Mouse (Mus musculus): ENCODE measurements around the gene Hrh1. TPM values are rescaled to one million over a fixed set of nuclear protein-coding genes. Genes with fewer than 3 reads are reported as not detected.

Gene Hrh1
- polyA plus RNA-seq, 1 experiment from 2014 or later = 0.07 TPM

DNA sequence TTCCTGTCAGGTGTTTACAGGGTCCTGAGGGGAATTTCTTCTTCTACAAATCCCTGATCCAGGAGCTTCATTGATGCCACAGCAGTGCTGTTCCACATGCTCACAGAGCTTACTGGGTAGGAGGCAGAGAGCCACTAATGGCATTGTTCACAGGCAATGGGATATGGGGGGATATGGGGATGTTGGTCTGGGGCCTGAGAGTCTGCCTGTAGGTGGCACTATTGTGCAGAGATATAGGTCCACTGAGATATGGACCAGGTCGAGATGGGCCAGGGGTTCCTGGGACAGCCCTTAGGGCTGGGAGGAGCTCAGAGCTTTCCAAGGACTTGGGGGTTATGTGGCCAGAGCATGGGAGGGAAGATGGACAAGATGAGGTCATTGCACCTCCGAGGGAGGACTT lies 42.6 kb downstream of the Hrh1 start:
- Histone ChIP-seq H3K9ac (ENCODE audit: low read length) (no peak overlapping the region), H3K4me3 (ENCODE audit: low read depth, low read length) (no peak overlapping the region), H3K4me2 (no peak overlapping the region), H3K4me1 (ENCODE audit: control insufficient read depth, insufficient read depth, low read length) (no peaks in the 10 kb centered on the region), H3K27ac (ENCODE audit: low read depth, low read length) (no peak overlapping the region), H3K36me3 (ENCODE audit: control insufficient read depth, insufficient read depth, low read length) (no peaks in the 10 kb centered on the region), H3K27me3 (ENCODE audit: control insufficient read depth, insufficient read depth, low read length) (no peaks in the 10 kb centered on the region), H3K9me3 (ENCODE audit: control insufficient read depth, low read length) (no peaks in the 10 kb centered on the region)
- ATAC-seq (ENCODE audit: low FRiP score) (no peak), DNase-seq (ENCODE audit: low spot score, missing footprints) (no peak)
- WGBS = 81% methylated on average over 2 of the region's 2 CpGs

DNA sequence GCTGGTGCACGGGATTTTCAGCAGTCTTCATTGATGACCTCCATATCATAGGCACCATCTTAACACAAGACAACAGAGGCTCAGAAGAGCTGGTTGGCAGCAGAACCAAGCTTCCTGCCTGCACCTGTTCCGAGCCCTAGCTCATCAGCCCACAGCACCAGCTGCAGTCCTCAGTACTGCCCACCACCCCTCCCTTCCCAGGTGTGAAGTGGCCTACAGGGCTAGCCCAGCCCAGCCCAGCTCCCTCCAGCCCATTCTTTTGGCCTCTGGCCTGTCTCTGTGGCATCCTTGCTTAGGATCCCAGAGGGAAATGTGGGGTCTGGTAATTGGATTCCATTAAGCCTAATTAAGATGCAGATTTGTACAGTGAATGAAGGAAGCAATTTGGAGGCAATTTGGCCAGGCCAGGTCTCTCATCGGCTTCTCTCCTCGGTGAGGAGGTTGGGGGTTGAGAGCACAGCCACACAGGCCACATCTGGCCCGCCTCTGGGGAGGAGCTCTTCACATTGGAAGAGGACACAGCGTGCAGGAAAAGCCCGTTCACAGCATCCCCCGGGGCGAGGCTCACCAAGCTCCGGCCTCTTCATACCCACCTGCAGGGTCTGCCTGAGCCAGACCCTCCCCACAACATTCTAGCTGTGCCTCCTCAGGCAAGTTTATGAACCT lies 43.2 kb downstream of the Hrh1 start:
- Histone ChIP-seq H3K36me3 (ENCODE audit: control insufficient read depth, insufficient read depth, low read length) (no peaks in the 10 kb centered on the region), H3K27ac (ENCODE audit: low read depth, low read length) (no peak overlapping the region), H3K4me2 (no peak overlapping the region), H3K27me3 (ENCODE audit: control insufficient read depth, insufficient read depth, low read length) (no peaks in the 10 kb centered on the region), H3K4me1 (ENCODE audit: control insufficient read depth, insufficient read depth, low read length) (no peaks in the 10 kb centered on the region), H3K4me3 (ENCODE audit: low read depth, low read length) (no peak overlapping the region), H3K9ac (ENCODE audit: low read length) (no peak overlapping the region), H3K9me3 (ENCODE audit: control insufficient read depth, low read length) (no peaks in the 10 kb centered on the region)
- 48% methylated on average over 10 of the region's 10 CpGs for WGBS
- DNase-seq (ENCODE audit: low spot score, missing footprints) (no peak), ATAC-seq (ENCODE audit: low FRiP score) (no peak)

DNA sequence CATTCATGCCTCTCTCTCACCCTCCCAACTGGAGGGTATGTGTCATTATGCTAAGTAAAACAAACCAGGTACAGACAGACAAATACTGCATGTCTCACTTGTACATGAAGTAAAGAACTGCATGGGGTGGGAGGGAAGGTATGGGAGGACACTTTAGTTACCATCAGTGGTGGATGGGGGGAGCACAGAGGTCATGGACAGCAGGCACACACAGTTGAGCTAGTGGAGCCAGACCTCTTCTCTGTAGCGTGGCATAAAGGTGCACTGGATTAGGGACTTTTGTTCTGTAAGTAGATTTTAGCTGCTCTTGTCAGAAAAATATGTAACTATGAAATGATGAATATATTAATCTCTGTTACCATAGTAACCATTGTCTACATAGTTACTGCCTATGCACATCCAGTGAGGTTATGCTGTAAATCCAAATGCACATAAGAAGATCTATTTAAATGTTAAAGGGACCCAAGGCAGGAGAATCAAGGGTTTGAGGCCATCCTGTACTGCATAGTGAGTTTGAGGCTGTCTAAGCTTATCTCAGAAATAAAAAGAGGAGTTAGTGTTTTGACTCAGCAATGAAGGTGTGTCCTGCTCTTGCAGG lies 46.6 kb downstream of the Hrh1 start:
- Histone ChIP-seq H3K9me3 (ENCODE audit: control insufficient read depth, low read length) (no peaks in the 10 kb centered on the region), H3K4me1 (ENCODE audit: control insufficient read depth, insufficient read depth, low read length) (no peaks in the 10 kb centered on the region), H3K4me2 (no peak overlapping the region), H3K36me3 (ENCODE audit: control insufficient read depth, insufficient read depth, low read length) (no peaks in the 10 kb centered on the region), H3K27ac (ENCODE audit: low read depth, low read length) (no peak overlapping the region), H3K9ac (ENCODE audit: low read length) (no peak overlapping the region), H3K4me3 (ENCODE audit: low read depth, low read length) (no peak overlapping the region), H3K27me3 (ENCODE audit: control insufficient read depth, insufficient read depth, low read length) (no peaks in the 10 kb centered on the region)
- ATAC-seq (ENCODE audit: low FRiP score) (no peak), DNase-seq (ENCODE audit: low spot score, missing footprints) (no peak)
- 52% methylated on average over 1 of the region's 1 CpGs for WGBS

DNA sequence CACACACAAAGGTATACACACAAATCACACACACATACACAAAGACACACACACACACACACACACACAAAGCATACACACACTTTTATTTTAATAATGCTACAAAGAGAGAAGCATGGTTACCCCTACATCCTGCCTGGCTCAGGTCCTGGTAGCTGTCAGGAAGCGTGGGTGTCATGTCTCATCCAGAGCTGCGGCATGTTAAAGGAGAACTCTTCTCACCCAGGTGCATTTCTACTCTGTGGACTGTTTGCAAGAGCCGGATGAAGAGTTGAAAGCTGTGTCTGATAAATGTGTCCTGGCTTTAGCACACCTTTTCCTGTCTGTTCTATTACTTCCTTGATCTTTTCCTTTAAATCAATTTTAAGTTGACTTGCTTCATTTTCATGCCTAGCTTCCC lies 47.2 kb downstream of the Hrh1 start:
- Histone ChIP-seq H3K4me1 (ENCODE audit: control insufficient read depth, insufficient read depth, low read length) (no peaks in the 10 kb centered on the region), H3K4me3 (ENCODE audit: low read depth, low read length) (no peak overlapping the region), H3K27me3 (ENCODE audit: control insufficient read depth, insufficient read depth, low read length) (no peaks in the 10 kb centered on the region), H3K36me3 (ENCODE audit: control insufficient read depth, insufficient read depth, low read length) (no peaks in the 10 kb centered on the region), H3K9me3 (ENCODE audit: control insufficient read depth, low read length) (no peaks in the 10 kb centered on the region), H3K9ac (ENCODE audit: low read length) (no peak overlapping the region), H3K4me2 (no peak overlapping the region), H3K27ac (ENCODE audit: low read depth, low read length) (no peak overlapping the region)
- 90% methylated on average over 3 of the region's 3 CpGs for WGBS
- DNase-seq (ENCODE audit: low spot score, missing footprints) (no peak), ATAC-seq (ENCODE audit: low FRiP score) (no peak)

DNA sequence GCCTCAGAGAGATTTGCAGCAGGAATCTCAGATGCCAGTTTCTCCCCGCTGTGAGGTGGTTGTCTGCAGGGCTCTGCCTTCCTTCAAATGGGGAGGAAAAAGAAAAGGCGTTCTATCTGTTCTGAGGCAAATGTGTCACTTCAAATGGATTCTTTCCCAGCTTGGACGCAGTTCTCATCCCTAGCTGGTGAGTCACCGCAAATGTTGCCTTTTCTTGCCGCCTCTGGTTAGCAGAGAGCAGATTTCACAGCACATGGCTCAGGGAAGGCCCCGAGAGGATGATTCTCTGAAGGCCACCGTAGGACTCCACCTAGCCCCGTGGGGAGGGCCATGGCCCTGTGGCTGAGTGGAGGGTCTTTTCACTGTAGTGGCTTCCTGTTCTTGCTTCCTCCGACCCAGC lies 51.2 kb downstream of the Hrh1 start:
- Histone ChIP-seq H3K27me3 (ENCODE audit: control insufficient read depth, insufficient read depth, low read length) (no peaks in the 10 kb centered on the region), H3K9ac (ENCODE audit: low read length) (no peak overlapping the region), H3K27ac (ENCODE audit: low read depth, low read length) (no peak overlapping the region), H3K9me3 (ENCODE audit: control insufficient read depth, low read length) (no peaks in the 10 kb centered on the region), H3K36me3 (ENCODE audit: control insufficient read depth, insufficient read depth, low read length) (no peaks in the 10 kb centered on the region), H3K4me2 (no peak overlapping the region), H3K4me1 (ENCODE audit: control insufficient read depth, insufficient read depth, low read length) (no peaks in the 10 kb centered on the region), H3K4me3 (ENCODE audit: low read depth, low read length) (no peak overlapping the region)
- DNase-seq (ENCODE audit: low spot score, missing footprints) (no peak), ATAC-seq (ENCODE audit: low FRiP score) (no peak)
- WGBS = 79% methylated on average over 9 of the region's 9 CpGs

DNA sequence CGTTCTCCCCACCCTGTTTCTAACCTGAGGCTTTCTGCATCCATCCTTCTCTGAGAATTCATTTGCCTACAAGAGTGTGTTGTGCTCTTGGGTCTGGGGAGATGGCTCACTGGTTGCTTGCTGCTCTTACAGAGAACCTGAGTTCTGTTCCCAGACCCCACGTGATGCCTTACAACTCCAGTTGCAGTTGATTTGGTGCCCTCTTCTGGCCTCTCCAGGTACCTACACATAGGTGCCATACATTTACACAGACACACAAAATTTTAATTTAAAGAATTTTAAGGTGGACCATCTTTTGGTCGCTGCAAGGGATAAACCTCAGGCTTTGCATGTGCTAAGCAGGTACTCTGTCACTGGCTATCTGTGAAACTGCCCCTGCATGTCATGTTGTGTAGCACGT lies 57.5 kb downstream of the Hrh1 start:
- DNase-seq (ENCODE audit: low spot score, missing footprints) = no peak
- no peak for ATAC-seq (ENCODE audit: low FRiP score)
- Histone ChIP-seq H3K27ac (ENCODE audit: low read depth, low read length) (no peak overlapping the region), H3K9ac (ENCODE audit: low read length) (no peak overlapping the region), H3K9me3 (ENCODE audit: control insufficient read depth, low read length) (no peaks in the 10 kb centered on the region), H3K4me3 (ENCODE audit: low read depth, low read length) (no peak overlapping the region), H3K4me1 (ENCODE audit: control insufficient read depth, insufficient read depth, low read length) (no peaks in the 10 kb centered on the region), H3K4me2 (no peak overlapping the region), H3K36me3 (ENCODE audit: control insufficient read depth, insufficient read depth, low read length) (no peaks in the 10 kb centered on the region), H3K27me3 (ENCODE audit: control insufficient read depth, insufficient read depth, low read length) (no peaks in the 10 kb centered on the region)
- whole genome bisulfite sequencing = 85% methylated on average over 4 of the region's 4 CpGs

DNA sequence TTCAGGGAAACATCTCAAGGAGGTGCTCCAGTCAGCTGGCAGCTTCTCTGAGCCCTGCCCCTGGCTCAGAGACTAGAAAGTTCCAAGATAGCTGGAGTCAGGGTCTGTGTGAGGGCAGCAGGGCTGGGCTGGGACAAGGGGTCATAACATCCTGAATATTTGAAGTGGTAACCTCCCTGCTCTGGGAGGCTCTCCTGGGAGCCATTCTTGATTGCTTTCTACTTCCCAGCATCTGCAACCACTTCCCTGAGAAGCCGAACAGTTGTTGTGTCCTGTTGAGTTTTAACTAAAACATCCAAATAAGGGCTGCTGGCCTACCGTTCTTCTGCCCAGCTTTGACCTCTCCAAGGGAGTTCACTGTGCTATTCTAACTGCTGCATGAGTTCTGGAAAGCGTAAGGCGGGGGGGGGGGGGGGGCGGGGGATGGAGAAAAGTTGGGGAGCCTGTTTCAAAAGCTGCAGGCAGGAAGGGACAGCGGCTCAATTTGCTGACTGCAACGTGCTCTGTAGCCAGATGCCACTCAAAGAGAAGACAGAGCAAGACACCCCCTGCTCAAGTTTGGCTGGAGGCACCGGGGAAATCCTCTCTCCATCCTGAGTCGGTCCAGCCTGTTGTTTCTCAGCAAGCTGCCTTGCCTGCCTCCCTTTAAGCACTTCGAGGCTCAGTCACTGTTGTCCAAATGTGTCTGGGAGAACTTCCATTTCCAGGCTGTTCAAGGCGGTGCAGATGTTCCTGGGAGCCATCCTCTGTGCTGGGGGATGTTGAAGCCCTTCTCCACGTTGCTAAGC lies 58.7 kb downstream of the Hrh1 start:
- no peak overlapping the region for H3K27ac ChIP-seq (ENCODE audit: low read depth, low read length)
- ATAC-seq (ENCODE audit: low FRiP score) (no peak), DNase-seq (ENCODE audit: low spot score, missing footprints) (no peak)
- H3K9me3 ChIP-seq (ENCODE audit: control insufficient read depth, low read length) = 0 out of 2 replicates have a peak, but pooled peaks cover 3% of the 10 kb centered on the region
- H3K4me3 ChIP-seq (ENCODE audit: low read depth, low read length) = no peak overlapping the region
- H3K9ac ChIP-seq (ENCODE audit: low read length) = no peak overlapping the region
- no peaks in the 10 kb centered on the region for H3K36me3 ChIP-seq (ENCODE audit: control insufficient read depth, insufficient read depth, low read length)
- no peaks in the 10 kb centered on the region for H3K27me3 ChIP-seq (ENCODE audit: control insufficient read depth, insufficient read depth, low read length)
- 66% methylated on average over 12 of the region's 12 CpGs for WGBS
- H3K4me1 ChIP-seq (ENCODE audit: control insufficient read depth, insufficient read depth, low read length) = no peaks in the 10 kb centered on the region
- H3K4me2 ChIP-seq = no peak overlapping the region

DNA sequence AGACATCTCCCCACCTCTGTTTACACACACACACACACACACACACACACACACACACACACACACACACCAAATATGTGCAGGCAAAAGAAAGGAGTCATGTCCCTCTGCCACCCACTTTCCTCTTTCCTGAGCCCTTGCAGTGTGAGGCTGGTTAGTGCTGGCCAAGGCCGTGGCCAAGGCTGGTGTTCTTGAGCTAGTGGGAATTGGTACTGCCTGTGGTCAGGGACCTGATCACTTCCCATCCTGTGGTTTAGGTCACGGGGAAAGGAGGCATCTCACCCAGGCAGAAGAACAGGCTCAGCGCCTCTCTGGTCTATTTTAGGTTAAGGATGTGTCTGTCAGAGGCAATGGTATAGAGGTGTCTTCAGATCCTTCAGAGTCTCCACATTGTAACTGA lies 59.6 kb downstream of the Hrh1 start:
- Histone ChIP-seq H3K27ac (ENCODE audit: low read depth, low read length) (no peak overlapping the region), H3K4me3 (ENCODE audit: low read depth, low read length) (no peak overlapping the region), H3K27me3 (ENCODE audit: control insufficient read depth, insufficient read depth, low read length) (no peaks in the 10 kb centered on the region), H3K4me2 (no peak overlapping the region), H3K4me1 (ENCODE audit: control insufficient read depth, insufficient read depth, low read length) (no peaks in the 10 kb centered on the region), H3K9ac (ENCODE audit: low read length) (no peak overlapping the region), H3K9me3 (ENCODE audit: control insufficient read depth, low read length) (0 out of 2 replicates have a peak, but pooled peaks cover 3% of the 10 kb centered on the region), H3K36me3 (ENCODE audit: control insufficient read depth, insufficient read depth, low read length) (no peaks in the 10 kb centered on the region)
- ATAC-seq (ENCODE audit: low FRiP score) (no peak), DNase-seq (ENCODE audit: low spot score, missing footprints) (no peak)
- whole genome bisulfite sequencing = 87% methylated on average over 3 of the region's 3 CpGs

DNA sequence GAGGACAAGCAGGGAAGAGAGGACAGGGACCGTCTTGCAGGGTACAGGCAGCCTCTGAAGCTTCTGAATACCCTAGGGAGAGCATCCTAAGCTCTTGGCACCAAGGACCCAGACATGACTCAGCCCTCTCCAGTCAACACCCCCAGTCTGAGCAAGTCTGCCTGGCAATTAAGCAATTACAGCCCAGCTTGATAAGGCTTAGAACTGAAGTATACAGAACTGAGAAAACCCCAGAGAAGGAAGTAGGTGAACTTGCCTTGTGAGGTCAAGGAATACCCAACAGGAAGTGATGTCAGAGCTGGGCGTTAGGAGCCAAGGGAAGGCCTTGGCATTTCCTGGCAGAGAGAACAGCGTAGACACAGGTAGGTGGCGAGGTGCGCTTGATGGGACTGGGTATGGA lies 60.5 kb downstream of the Hrh1 start:
- Histone ChIP-seq H3K4me1 (ENCODE audit: control insufficient read depth, insufficient read depth, low read length) (no peaks in the 10 kb centered on the region), H3K9me3 (ENCODE audit: control insufficient read depth, low read length) (0 out of 2 replicates have a peak, but pooled peaks cover 3% of the 10 kb centered on the region), H3K9ac (ENCODE audit: low read length) (no peak overlapping the region), H3K27me3 (ENCODE audit: control insufficient read depth, insufficient read depth, low read length) (no peaks in the 10 kb centered on the region), H3K27ac (ENCODE audit: low read depth, low read length) (no peak overlapping the region), H3K4me3 (ENCODE audit: low read depth, low read length) (no peak overlapping the region), H3K4me2 (no peak overlapping the region), H3K36me3 (ENCODE audit: control insufficient read depth, insufficient read depth, low read length) (no peaks in the 10 kb centered on the region)
- DNase-seq (ENCODE audit: low spot score, missing footprints) (no peak), ATAC-seq (ENCODE audit: low FRiP score) (no peak)
- 82% methylated on average over 5 of the region's 5 CpGs for WGBS
